Mouse (Mus musculus) cerebellum, adult 9-10 months (tissue): ENCODE measurements around the gene Gls.
A peak's percentile ranks its signal among the peaks of the same experiment; 100 is the strongest.

Experiments used
- DNase-seq: peaks from one replicate; pipeline ENCODE4 v3.0.0; 2022

Gls gene

DNA sequence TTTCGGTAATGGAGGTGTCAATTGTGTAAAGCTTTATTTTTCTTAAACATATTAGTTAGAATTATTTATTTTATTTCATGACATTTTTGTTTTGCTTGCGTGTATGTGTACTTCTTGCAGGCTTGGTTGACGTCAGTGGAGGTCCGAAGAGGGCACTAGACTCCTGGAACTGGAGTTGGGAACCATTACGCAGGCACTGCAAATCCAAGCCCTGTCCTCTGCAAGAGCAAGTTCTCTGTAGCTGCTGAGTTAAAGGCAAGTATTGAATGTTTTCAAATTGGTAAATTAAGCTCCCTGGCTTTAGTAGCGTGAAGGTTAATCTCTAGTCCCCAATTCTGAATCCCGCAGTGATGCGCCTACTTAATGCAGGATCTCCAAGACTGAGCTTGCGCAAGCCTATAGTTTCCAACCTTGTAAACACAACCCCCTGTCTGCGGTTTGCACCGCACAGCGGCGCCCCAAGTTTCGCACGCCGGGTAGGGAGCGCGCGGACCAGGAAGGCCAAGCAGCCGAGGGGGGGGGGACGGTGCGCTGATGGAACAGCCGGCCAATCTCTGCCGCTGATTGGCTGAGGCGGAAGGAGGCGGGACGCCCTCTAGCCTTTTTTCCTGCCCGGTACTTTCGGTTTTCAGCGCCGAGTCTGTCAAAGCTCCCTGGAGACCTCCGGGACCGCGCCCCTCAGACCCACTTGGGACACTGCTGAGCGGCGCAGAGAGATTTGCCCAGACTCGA is 114.0 kb downstream of the Gls start, which contains the start of gene Stat1:
Gene Stat1, plus strand, starts transcription at position 581 of the 732 bp plus-strand sequence.
- DNase-seq: peak; percentile 86

DNA sequence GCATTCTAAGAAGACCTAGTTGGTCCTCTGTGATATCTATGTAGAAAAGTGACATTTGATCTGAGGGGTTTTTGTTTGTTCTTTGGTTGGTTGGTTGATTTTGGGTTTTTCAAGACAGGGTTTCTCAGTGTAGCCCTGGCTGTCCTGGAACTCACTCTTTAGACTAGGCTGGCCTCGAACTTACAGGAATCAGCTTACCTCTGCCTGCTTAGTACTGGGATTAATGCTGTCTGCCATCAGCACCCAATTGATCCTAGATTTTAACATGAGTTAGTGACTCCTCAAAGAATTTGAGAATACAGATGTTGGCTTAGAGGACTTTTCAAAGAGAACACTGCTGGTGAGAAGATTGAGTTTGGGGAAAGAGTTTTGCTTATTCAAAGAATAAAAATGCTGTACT is 115.3 kb downstream of the Gls start:
- DNase-seq: no peak

DNA sequence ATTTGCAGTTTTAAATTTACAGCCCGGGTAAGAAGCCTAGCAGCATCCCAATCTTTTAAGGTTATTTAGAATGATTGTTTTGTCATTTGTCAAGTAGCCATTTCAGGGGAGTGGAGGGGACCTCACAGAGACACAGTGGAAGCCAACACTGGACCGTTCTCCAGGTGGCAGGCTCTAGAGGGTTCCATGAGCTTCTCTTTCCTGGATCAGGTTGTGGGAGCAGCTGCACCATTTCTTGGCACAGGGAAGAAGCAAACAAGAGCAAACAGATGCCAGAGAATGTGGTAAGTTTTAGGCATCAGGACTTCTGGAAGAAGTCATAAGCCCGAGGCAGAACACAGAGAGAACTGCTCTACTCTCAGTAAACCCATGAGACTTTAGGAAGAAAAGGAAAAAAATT is 116.6 kb downstream of the Gls start:
- DNase-seq: no peak

DNA sequence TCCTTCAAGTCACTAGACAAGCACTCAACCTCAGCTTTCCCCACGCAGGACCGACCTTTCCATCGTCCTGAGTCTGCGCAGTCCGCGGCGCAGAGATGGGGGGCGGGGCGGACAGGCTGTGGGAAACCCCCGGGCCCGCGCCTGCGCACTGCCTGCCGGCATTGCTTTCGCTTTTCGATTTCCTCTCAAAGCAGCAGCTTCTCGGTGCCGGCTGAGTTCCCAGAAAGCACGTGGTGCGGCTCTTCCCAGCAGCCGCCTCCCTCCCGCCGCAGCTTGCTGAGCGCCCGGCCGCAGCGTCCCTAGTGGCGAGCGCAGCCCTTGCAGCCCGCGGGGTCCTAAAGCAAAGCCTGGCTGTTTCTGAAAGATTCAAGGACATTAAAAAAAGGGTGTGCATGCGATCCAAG is 119.4 kb downstream of the Gls start:
- peak; percentile 98 for DNase-seq
